Mouse (Mus musculus) embryonic facial prominence, embryonic 11.5 days (tissue): ENCODE results near the gene Adam6b. TPM values are rescaled to one million over a fixed set of nuclear protein-coding genes. Genes with fewer than 3 reads are reported as not detected.
"Not testable (repeated sequence)": the region's sequence is repeated elsewhere in the genome, so short reads cannot be mapped to it uniquely, and the experiment has no call there.

ENCODE experiments used
- ATAC-seq: fragments of 200-750 bp; cut with Nextera tagmentation; replicated peaks from 2 replicates; pipeline ENCODE4 v1.8.0; 2017; ENCODE audit warnings: low read depth; ENCODE audit not compliant: insufficient number of reproducible peaks, low FRiP score, low TSS enrichment
- DNase-seq: peaks from one replicate; pipeline ENCODE4 v3.0.0-alpha.2; 2015; ENCODE audit warnings: low spot score
- H3K27ac ChIP-seq: fragments of 300-500 bp; sonication (generic); replicated peaks from 2 replicates; pipeline ENCODE4 v1.5.1; 2014; ENCODE audit warnings: mild to moderate bottlenecking, low read depth, low read length, control low read depth
- H3K27me3 ChIP-seq: fragments of 300-500 bp; sonication (generic); 2 replicates; pipeline ENCODE4 v1.6.1; 2014; ENCODE audit warnings: mild to moderate bottlenecking, low read length, moderate library complexity, mixed read lengths; ENCODE audit not compliant: control insufficient read depth, insufficient read depth
- H3K36me3 ChIP-seq: fragments of 300-500 bp; sonication (generic); replicated peaks from 2 replicates; pipeline ENCODE4 v1.6.1; 2014; ENCODE audit warnings: low read depth, mild to moderate bottlenecking, low read length, moderate library complexity, mixed read lengths; ENCODE audit not compliant: control insufficient read depth, insufficient read depth
- H3K4me1 ChIP-seq: fragments of 300-500 bp; sonication (generic); 2 replicates; pipeline ENCODE4 v1.6.1; 2014; ENCODE audit warnings: low read length, mixed read lengths; ENCODE audit not compliant: control insufficient read depth, insufficient read depth
- H3K4me2 ChIP-seq: fragments of 300-500 bp; sonication (generic); 2 replicates; pipeline ENCODE4 v1.6.1; 2014; ENCODE audit warnings: low read depth, mild to moderate bottlenecking, control low read depth, low read length, moderate library complexity
- H3K4me3 ChIP-seq: fragments of 300-500 bp; sonication (generic); 2 replicates; pipeline ENCODE4 v1.5.1; 2014; ENCODE audit warnings: low read depth, low read length, control low read depth
- H3K9ac ChIP-seq: fragments of 300-500 bp; sonication (generic); replicated peaks from 2 replicates; pipeline ENCODE4 v1.6.1; 2014; ENCODE audit warnings: mild to moderate bottlenecking, control low read depth, low read length
- H3K9me3 ChIP-seq: fragments of 300-500 bp; sonication (generic); replicated peaks from 2 replicates; pipeline ENCODE4 v1.6.1; 2016; ENCODE audit warnings: mild to moderate bottlenecking, low read length, inconsistent platforms, mixed read lengths; ENCODE audit not compliant: control insufficient read depth
- WGBS: fragments of 180-500 bp; shearing (Covaris S2); extraction: QIAGEN DNeasy Blood & Tissue Kit; methylation state at CpG from one replicate; pipeline ENCODE4 v1.1.7; 2014; 5-methylcytosine and 5-hydroxymethylcytosine counted together
- polyA plus RNA-seq: library from polyadenylated mRNA; unstranded; fragments of >200 nt; fragmentation: Nextera tagmentation; extraction: Ambion mirVana; gene quantifications from 2 replicates; pipeline ENCODE4 v1.2.1, GENCODE M21; 2014

Adam6b gene
- polyA plus RNA-seq: not detected in 2 replicates

DNA sequence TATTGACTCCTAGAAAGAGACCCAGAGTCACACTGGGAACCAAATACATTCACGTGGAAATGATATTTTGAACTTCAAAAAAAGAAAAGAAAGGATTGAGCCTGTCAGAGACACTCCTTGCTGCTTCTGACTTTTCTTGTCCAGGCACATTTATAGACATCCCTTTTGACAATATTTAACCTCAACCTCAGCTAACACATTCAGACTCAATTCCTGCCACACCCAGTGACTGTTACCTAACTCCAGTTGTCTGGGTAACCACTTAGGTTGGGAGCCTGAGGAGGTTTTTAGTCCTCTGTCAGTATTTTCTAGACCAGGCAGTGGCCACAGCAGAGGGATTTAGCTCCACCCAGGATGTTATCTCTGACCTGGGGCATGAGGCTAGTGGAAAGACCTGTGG lies at the start of gene Adam6b:
Gene Adam6b, plus strand, starts transcription at position 301 of the 400 bp plus-strand sequence.
- H3K9ac ChIP-seq, H3K4me3 ChIP-seq, DNase-seq, H3K36me3 ChIP-seq, ATAC-seq, H3K27me3 ChIP-seq, H3K9me3 ChIP-seq, H3K4me2 ChIP-seq, H3K27ac ChIP-seq, H3K4me1 ChIP-seq: not testable (repeated sequence)
- WGBS: 80% methylated on average over 1 of the region's 1 CpGs

DNA sequence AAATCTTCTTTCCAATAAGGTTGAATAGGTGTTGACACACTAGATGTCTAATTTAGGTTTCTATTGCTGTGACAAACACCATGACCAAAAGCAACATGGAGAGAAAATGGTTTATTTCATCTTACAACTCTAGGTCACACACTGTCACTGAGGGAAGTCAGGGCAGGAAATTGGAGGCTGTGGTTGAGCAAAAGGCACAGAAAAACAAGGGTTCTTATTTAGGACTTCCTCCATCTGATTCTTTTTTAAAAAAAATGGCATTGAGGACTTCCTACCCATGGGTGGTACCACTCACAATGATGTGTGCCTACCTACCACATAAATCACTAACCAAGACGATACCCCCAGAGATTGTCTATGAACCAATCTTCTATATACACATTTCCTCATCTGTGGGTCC lies 43.2 kb upstream of the Adam6b start:
- no peaks in the 10 kb centered on the region for H3K36me3 ChIP-seq
- ATAC-seq: no peak
- no peaks in the 10 kb centered on the region for H3K27me3 ChIP-seq
- H3K9me3 ChIP-seq: no peaks in the 10 kb centered on the region
- no peak for DNase-seq
- no peak overlapping the region for H3K9ac ChIP-seq
- H3K4me2 ChIP-seq: no peak overlapping the region
- 88% methylated on average over 1 of the region's 1 CpGs for WGBS
- no peak overlapping the region for H3K27ac ChIP-seq
- H3K4me3 ChIP-seq: no peak overlapping the region
- H3K4me1 ChIP-seq: no peaks in the 10 kb centered on the region

- WGBS: 81% methylated on average over 2 of the region's 2 CpGs
- Histone ChIP-seq H3K4me3 (no peak overlapping the region), H3K27me3 (no peaks in the 10 kb centered on the region), H3K36me3 (no peaks in the 10 kb centered on the region), H3K4me2 (no peak overlapping the region), H3K27ac (no peak overlapping the region), H3K9ac (no peak overlapping the region), H3K9me3 (no peaks in the 10 kb centered on the region), H3K4me1 (no peaks in the 10 kb centered on the region)
- ATAC-seq: no peak
- DNase-seq: no peak
Measured at GRCm38 (mm10) chr12:113476164-113476563, 13.1 kb upstream of the Adam6b start.

DNA sequence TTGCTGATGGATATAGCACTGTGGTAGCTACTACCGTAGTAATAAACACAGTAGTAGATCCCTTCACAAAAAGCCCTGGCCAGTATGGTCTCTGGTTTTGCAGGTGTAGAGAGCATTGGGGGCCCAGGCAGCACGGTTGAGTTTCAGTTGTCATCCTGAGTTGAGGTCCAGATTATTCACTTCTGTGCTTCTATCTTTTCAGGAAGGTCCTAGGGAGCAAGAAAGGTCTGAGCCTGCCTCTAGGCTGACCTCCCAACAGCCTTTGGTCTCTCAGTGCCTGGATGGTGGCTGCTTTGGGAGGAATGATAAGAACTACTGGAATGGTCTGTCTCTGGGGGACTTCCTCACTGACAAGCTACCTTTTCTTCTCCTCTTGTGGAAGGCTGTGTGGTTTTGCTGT lies 7.2 kb upstream of the Adam6b start:
- Histone ChIP-seq H3K4me2 (no peak overlapping the region), H3K4me1 (no peaks in the 10 kb centered on the region), H3K27me3 (no peaks in the 10 kb centered on the region), H3K36me3 (no peaks in the 10 kb centered on the region), H3K9me3 (no peaks in the 10 kb centered on the region), H3K27ac (no peak overlapping the region), H3K4me3 (no peak overlapping the region), H3K9ac (no peak overlapping the region)
- whole genome bisulfite sequencing: 73% methylated on average over 2 of the region's 2 CpGs
- ATAC-seq (no peak), DNase-seq (no peak)

DNA sequence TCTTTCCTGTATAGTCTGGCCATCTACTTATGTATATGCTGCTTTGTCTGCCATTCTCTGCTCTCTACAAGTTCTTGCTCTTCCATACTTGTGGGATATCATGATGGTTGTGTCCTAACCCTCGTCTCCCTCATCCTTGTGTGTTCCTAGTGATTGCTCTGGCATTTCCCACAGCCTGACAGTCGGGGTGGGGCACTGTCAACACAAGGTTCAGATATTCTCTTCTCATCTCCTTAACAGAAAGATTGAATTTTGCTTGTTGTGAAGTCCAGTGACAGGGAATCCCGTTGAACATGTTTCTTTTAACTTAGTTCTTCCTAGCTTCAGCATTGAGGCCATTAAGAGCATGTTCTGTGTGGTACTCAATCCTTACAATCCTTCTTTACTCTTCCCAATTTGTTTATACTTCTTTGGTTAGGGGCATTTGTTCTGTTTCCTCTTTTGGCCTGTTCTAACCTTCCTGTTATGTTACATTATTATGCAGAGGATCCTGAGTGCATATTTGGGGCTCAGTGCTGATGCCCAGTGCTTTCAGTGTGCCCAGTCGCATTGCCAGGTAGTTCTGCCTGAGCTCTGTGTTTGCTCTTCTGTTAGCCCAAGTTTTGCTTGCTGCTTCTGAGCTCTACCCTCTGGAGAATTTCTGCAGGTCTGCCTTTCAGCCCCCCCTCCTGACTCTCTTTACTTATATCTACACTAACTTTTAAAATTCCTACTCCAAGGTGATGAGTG lies 6.5 kb upstream of the Adam6b start:
- Histone ChIP-seq H3K4me3 (no peak overlapping the region), H3K4me2 (no peak overlapping the region), H3K36me3 (no peaks in the 10 kb centered on the region), H3K9me3 (no peaks in the 10 kb centered on the region), H3K27ac (no peak overlapping the region), H3K27me3 (no peaks in the 10 kb centered on the region), H3K4me1 (no peaks in the 10 kb centered on the region), H3K9ac (no peak overlapping the region)
- ATAC-seq (no peak), DNase-seq (no peak)
- WGBS: 51% methylated on average over 4 of the region's 4 CpGs

GRCm38 (mm10) chr12:113483492-113484162 lies 5.7 kb upstream of the Adam6b start:
- no peak overlapping the region for H3K4me2 ChIP-seq
- 85% methylated on average over 2 of the region's 2 CpGs for WGBS
- no peak overlapping the region for H3K4me3 ChIP-seq
- H3K4me1 ChIP-seq: no peaks in the 10 kb centered on the region
- H3K27ac ChIP-seq: no peak overlapping the region
- DNase-seq (no peak), ATAC-seq (no peak)
- H3K36me3 ChIP-seq: no peaks in the 10 kb centered on the region
- no peak overlapping the region for H3K9ac ChIP-seq
- H3K9me3 ChIP-seq: no peaks in the 10 kb centered on the region
- no peaks in the 10 kb centered on the region for H3K27me3 ChIP-seq

- no peaks in the 10 kb centered on the region for H3K27me3 ChIP-seq
- H3K9me3 ChIP-seq: no peaks in the 10 kb centered on the region
- no peaks in the 10 kb centered on the region for H3K36me3 ChIP-seq
- H3K4me1 ChIP-seq: no peaks in the 10 kb centered on the region
- no peak overlapping the region for H3K27ac ChIP-seq
- no peak overlapping the region for H3K9ac ChIP-seq
- ATAC-seq (no peak), DNase-seq (no peak)
- 36% methylated on average over 2 of the region's 2 CpGs for WGBS
- no peak overlapping the region for H3K4me3 ChIP-seq
- no peak overlapping the region for H3K4me2 ChIP-seq
Measured at GRCm38 (mm10) chr12:113484971-113485485, 4.3 kb upstream of the Adam6b start.

- H3K9ac ChIP-seq, H3K27ac ChIP-seq, H3K4me2 ChIP-seq, H3K9me3 ChIP-seq, H3K4me3 ChIP-seq, H3K36me3 ChIP-seq, H3K4me1 ChIP-seq, ATAC-seq, H3K27me3 ChIP-seq: not testable (repeated sequence)
- peak; percentile 19 for DNase-seq
Measured at GRCm38 (mm10) chr12:113487693-113488092, 1.6 kb upstream of the Adam6b start.
